Mouse (Mus musculus) ES-Bruce4 (cell line): ENCODE measurements at regions not wholly inside any gene's neighbourhood (a gene's known extent, or its start where the extent isn't known, plus 50 kb on each side); places are given as distances from the start of the nearest gene placed in this dataset.

Source experiments
- H3K27ac ChIP-seq: 2 replicates; pipeline ENCODE4 v1.5.1; 2012; ENCODE audit warnings: low read length, inconsistent platforms; ENCODE audit not compliant: insufficient read depth
- H3K27me3 ChIP-seq: 2 replicates; pipeline ENCODE4 v1.6.1; 2012; ENCODE audit warnings: mild to moderate bottlenecking, low read length, inconsistent platforms; ENCODE audit not compliant: control insufficient read depth, poor library complexity, insufficient read depth, severe bottlenecking
- H3K36me3 ChIP-seq: 2 replicates; pipeline ENCODE4 v1.6.1; 2012; ENCODE audit warnings: inconsistent platforms, mild to moderate bottlenecking, low read length, moderate library complexity; ENCODE audit not compliant: control insufficient read depth, poor library complexity, insufficient read depth, severe bottlenecking
- H3K4me1 ChIP-seq: one replicate; pipeline ENCODE4 v1.8.1; 2011; ENCODE audit warnings: low read length; ENCODE audit not compliant: control insufficient read depth, insufficient read depth
- H3K4me3 ChIP-seq: 2 replicates; pipeline ENCODE4 v1.5.1; 2011; ENCODE audit warnings: low read depth, mild to moderate bottlenecking, low read length
- H3K9ac ChIP-seq: 2 replicates; pipeline ENCODE4 v1.6.1; 2012; ENCODE audit warnings: low read depth, mild to moderate bottlenecking, inconsistent platforms; ENCODE audit not compliant: poor library complexity, severe bottlenecking
- H3K9me3 ChIP-seq: replicated peaks from 2 replicates; pipeline ENCODE4 v1.6.1; 2012; ENCODE audit warnings: mild to moderate bottlenecking, low read length, inconsistent platforms; ENCODE audit not compliant: control insufficient read depth, poor library complexity, insufficient read depth, severe bottlenecking
- CTCF ChIP-seq: IDR thresholded peaks from one replicate; pipeline ENCODE4 v1.8.1; 2011; ENCODE audit warnings: low read depth, low read length
- EP300 ChIP-seq: IDR thresholded peaks from 2 replicates; pipeline ENCODE4 v1.6.1; 2011; ENCODE audit warnings: low read depth, low read length; ENCODE audit not compliant: insufficient read depth
- POLR2A ChIP-seq: IDR thresholded peaks from one replicate; pipeline ENCODE4 v1.8.1; 2011; ENCODE audit warnings: low read length; ENCODE audit not compliant: insufficient read depth

GRCm38 (mm10) chr1:83728810-83729209 is 320.8 kb upstream of the Sphkap start:
- Histone ChIP-seq H3K9ac (no peak overlapping the region), H3K4me1 (no peaks in the 10 kb centered on the region), H3K27me3 (no peaks in the 10 kb centered on the region), H3K27ac (no peak overlapping the region), H3K9me3 (no peaks in the 10 kb centered on the region), H3K4me3 (no peak overlapping the region), H3K36me3 (no peaks in the 10 kb centered on the region)
- TF ChIP-seq EP300: no peak
- TF ChIP-seq POLR2A: no peak
- no peak for TF ChIP-seq CTCF

DNA sequence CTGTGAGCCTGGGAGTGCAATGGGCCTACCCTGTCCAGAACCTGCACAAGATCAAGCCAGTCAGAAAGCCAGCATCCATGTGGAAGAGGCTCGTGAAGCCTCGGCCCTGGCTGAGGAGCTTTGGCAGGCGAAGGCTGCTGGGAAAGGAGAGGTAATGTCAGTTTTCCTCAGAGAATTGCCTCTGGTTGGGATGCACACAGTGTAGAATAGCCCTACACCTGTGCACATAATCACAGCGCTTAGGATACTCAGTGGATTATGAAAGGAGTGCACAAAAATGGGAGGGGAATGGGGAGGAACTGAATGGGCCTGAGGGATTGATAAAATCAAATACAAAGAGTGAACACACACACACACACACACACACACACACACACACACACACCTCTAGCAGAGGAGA is 319.9 kb upstream of the Sphkap start:
- TF ChIP-seq EP300 (no peak), CTCF (no peak), POLR2A (no peak)

DNA sequence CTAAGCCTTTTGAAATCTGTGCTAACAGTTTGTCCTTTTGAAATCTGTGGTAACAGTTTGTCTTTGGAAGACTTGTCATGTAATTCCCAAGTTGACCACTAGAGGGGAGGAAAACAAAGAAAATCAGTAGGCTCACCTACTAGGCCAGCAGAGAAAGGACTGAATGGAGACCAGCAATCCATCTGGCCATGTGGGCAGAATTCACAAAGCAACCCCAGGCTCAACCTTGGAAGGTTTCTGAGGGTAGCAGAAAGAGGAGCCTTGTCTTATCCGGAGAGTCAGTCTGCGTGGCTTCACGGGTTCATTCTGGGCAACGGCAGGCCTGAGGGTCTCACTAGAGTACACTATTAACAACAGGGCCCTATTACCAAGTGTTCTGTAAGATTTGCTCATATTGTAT is 319.2 kb upstream of the Sphkap start:
- TF ChIP-seq EP300: no peak
- TF ChIP-seq POLR2A: no peak
- TF ChIP-seq CTCF: no peak
- H3K4me3 ChIP-seq: no peak overlapping the region
- H3K27ac ChIP-seq: no peak overlapping the region
- H3K36me3 ChIP-seq: no peaks in the 10 kb centered on the region
- no peaks in the 10 kb centered on the region for H3K4me1 ChIP-seq
- no peaks in the 10 kb centered on the region for H3K9me3 ChIP-seq
- H3K9ac ChIP-seq: no peak overlapping the region
- no peaks in the 10 kb centered on the region for H3K27me3 ChIP-seq

More for the DNA sequence above, 319.9 kb upstream of the Sphkap start:
- H3K27ac ChIP-seq: no peak overlapping the region
- no peaks in the 10 kb centered on the region for H3K4me1 ChIP-seq
- H3K36me3 ChIP-seq: no peaks in the 10 kb centered on the region
- no peak overlapping the region for H3K9ac ChIP-seq
- no peaks in the 10 kb centered on the region for H3K27me3 ChIP-seq
- no peak overlapping the region for H3K4me3 ChIP-seq
- H3K9me3 ChIP-seq: no peaks in the 10 kb centered on the region

- no peaks in the 10 kb centered on the region for H3K27me3 ChIP-seq
- H3K9ac ChIP-seq: no peak overlapping the region
- H3K4me1 ChIP-seq: no peaks in the 10 kb centered on the region
- no peak overlapping the region for H3K27ac ChIP-seq
- no peak overlapping the region for H3K4me3 ChIP-seq
- no peak for TF ChIP-seq EP300
- no peak for TF ChIP-seq POLR2A
- no peak for TF ChIP-seq CTCF
- H3K36me3 ChIP-seq: no peaks in the 10 kb centered on the region
- no peaks in the 10 kb centered on the region for H3K9me3 ChIP-seq
Observed at GRCm38 (mm10) chr1:83723096-83723495, 315.1 kb upstream of the Sphkap start.

- Histone ChIP-seq H3K4me3 (no peak overlapping the region), H3K4me1 (no peaks in the 10 kb centered on the region), H3K27ac (no peak overlapping the region), H3K27me3 (no peaks in the 10 kb centered on the region), H3K36me3 (no peaks in the 10 kb centered on the region), H3K9ac (no peak overlapping the region), H3K9me3 (no peaks in the 10 kb centered on the region)
- TF ChIP-seq EP300 (no peak), CTCF (no peak), POLR2A (no peak)
Observed at GRCm38 (mm10) chr1:83720166-83720565, 312.2 kb upstream of the Sphkap start.

DNA sequence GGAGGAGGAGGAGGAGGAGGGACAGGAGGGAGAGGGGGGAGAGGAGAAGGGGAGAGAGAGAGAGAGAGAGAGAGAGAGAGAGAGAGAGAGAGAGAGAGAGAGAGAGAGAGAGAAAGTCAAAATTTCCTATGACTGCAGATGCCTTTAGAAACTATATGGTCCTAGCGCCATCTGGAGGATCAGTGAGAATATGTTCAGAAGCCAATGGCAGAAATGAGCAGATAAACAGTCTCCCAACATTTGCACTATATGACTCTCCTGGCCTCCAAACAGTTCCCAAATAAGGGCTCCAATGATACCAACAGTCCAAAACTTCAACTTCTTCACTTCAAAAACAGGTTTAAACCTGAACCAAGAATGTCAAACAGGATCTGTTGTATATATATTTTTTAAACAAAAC is 309.1 kb upstream of the Sphkap start:
- no peaks in the 10 kb centered on the region for H3K27me3 ChIP-seq
- H3K9me3 ChIP-seq: no peaks in the 10 kb centered on the region
- TF ChIP-seq POLR2A: no peak
- H3K9ac ChIP-seq: no peak overlapping the region
- no peak overlapping the region for H3K4me3 ChIP-seq
- no peak overlapping the region for H3K27ac ChIP-seq
- H3K4me1 ChIP-seq: no peaks in the 10 kb centered on the region
- no peaks in the 10 kb centered on the region for H3K36me3 ChIP-seq
